Mouse (Mus musculus): Measurements from ENCODE around the gene Fkbp14. TPM values are rescaled to one million over a fixed set of nuclear protein-coding genes. Genes with fewer than 3 reads are reported as not detected.

The Fkbp14 gene
- total and polyA plus RNA-seq, 2 experiments = 2.0 to 5.0 TPM

DNA sequence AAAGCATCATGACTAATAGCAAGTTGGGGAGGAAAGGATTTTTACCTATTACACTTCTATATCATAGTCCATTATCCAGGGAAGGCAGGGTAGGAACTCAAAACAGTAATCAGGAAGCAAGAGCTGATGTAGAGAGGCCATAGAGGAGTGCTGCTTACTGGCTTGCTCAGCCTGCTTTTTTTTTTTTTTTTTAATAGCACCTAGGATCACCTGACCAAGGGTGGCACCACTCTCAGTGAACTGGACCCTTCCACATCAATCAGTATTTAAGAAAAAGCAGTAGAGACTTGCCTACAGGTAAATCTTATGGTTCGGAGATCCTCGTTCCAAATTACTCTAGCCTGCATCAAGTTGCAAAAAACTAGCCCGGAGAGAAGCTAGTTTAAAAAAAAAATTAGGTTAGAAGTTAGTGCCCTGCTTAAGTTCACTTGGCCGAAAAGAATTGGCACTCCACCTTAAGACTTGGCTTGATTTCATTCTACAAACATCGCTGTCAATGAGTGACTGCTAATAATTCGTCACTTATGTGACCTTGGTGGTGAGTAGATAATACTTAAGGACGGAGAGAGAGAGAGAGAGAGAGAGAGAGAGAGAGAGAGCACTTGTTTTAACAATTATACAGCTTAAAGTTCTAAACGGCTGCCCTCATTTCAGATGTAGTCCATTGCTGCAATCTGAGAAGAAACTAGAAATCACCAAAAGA is 3.2 kb downstream of the Fkbp14 start:
- Histone ChIP-seq H3K4me1 (ENCODE audit: control insufficient read depth, insufficient read depth, low read length) (peaks cover 23% of the 10 kb centered on the region), H3K79me2 (ENCODE audit: control insufficient read depth, insufficient read depth, low read length) (peaks cover 5% of the 10 kb centered on the region), H3K4me3 (ENCODE audit: insufficient read depth, low read depth, low read length) (peak overlapping the region; percentile 25; the same call in 1 of the 2 replicates), H3K27ac (replicated peaks; ENCODE audit: insufficient read depth, low read depth, low read length) (peak overlapping the region; percentile 52), H3K27me3 (ENCODE audit: control insufficient read depth, insufficient read depth, low read length) (no peaks in the 10 kb centered on the region), H3K9ac (ENCODE audit: low read depth, low read length) (no peak overlapping the region), H3K36me3 (ENCODE audit: control insufficient read depth, insufficient read depth, low read length) (no peaks in the 10 kb centered on the region)
- no peak for TF ChIP-seq POLR2A (IDR thresholded peaks at IDR 0.05; ENCODE audit: extremely low read depth, insufficient read depth, low read length)
- TF ChIP-seq CTCF (IDR thresholded peaks at IDR 0.05; ENCODE audit: low read depth, low read length) = no peak
- peak; percentile 98 for DNase-seq (ENCODE audit: extremely low read depth, low read depth, low spot score)
- WGBS = 9% methylated on average over 8 of the region's 8 CpGs

- no peak for TF ChIP-seq CTCF (IDR thresholded peaks at IDR 0.05; ENCODE audit: low read depth, low read length)
- 0 out of 2 replicates have a peak, but pooled peaks have one; percentile 20 for TF ChIP-seq POLR2A (IDR thresholded peaks at IDR 0.05; ENCODE audit: extremely low read depth, insufficient read depth, low read length)
- Histone ChIP-seq H3K27ac (replicated peaks; ENCODE audit: insufficient read depth, low read depth, low read length) (peak overlapping the region; percentile 84), H3K9ac (ENCODE audit: low read depth, low read length) (peak overlapping the region; percentile 79), H3K4me3 (ENCODE audit: insufficient read depth, low read depth, low read length) (peak overlapping the region; percentile 69), H3K36me3 (ENCODE audit: control insufficient read depth, insufficient read depth, low read length) (no peaks in the 10 kb centered on the region), H3K79me2 (ENCODE audit: control insufficient read depth, insufficient read depth, low read length) (peaks cover 8% of the 10 kb centered on the region), H3K27me3 (ENCODE audit: control insufficient read depth, insufficient read depth, low read length) (no peaks in the 10 kb centered on the region), H3K4me1 (ENCODE audit: control insufficient read depth, insufficient read depth, low read length) (peaks cover 16% of the 10 kb centered on the region)
- WGBS = under 1% methylated on average over 20 of the region's 20 CpGs
- peak; percentile 87 for DNase-seq (ENCODE audit: extremely low read depth, low read depth, low spot score)
Measured at GRCm38 (mm10) chr6:54592938-54593535, 4.1 kb downstream of the Fkbp14 start.

DNA sequence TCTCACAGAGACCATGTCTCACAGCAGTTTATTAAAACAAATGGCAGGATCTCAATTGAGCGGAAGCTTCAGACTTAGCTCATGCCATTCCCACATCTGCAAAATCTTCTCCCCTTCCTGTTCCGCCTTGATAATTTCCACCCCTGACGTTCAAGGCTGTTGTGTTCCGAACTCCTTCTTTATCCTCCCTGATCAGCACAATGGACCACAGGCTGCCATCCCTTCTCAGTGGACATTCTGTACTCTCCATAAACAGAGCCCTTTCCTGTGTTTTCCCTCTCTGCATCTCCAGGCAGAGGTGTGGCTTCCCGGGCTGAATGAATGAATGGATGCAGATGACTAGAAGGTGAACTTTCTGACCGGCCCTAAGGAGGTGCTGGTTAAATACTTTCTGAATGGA is 5.3 kb downstream of the Fkbp14 start:
- 54% methylated on average over 6 of the region's 6 CpGs for WGBS
- Histone ChIP-seq H3K9ac (ENCODE audit: low read depth, low read length) (no peak overlapping the region), H3K36me3 (ENCODE audit: control insufficient read depth, insufficient read depth, low read length) (no peaks in the 10 kb centered on the region), H3K4me1 (ENCODE audit: control insufficient read depth, insufficient read depth, low read length) (peaks cover 11% of the 10 kb centered on the region), H3K27me3 (ENCODE audit: control insufficient read depth, insufficient read depth, low read length) (no peaks in the 10 kb centered on the region), H3K79me2 (ENCODE audit: control insufficient read depth, insufficient read depth, low read length) (peaks cover 8% of the 10 kb centered on the region), H3K4me3 (ENCODE audit: insufficient read depth, low read depth, low read length) (no peak overlapping the region), H3K27ac (replicated peaks; ENCODE audit: insufficient read depth, low read depth, low read length) (no peak overlapping the region)
- DNase-seq (ENCODE audit: extremely low read depth, low read depth, low spot score) = no peak
- TF ChIP-seq POLR2A (IDR thresholded peaks at IDR 0.05; ENCODE audit: extremely low read depth, insufficient read depth, low read length) = no peak
- TF ChIP-seq CTCF (IDR thresholded peaks at IDR 0.05; ENCODE audit: low read depth, low read length) = no peak

DNA sequence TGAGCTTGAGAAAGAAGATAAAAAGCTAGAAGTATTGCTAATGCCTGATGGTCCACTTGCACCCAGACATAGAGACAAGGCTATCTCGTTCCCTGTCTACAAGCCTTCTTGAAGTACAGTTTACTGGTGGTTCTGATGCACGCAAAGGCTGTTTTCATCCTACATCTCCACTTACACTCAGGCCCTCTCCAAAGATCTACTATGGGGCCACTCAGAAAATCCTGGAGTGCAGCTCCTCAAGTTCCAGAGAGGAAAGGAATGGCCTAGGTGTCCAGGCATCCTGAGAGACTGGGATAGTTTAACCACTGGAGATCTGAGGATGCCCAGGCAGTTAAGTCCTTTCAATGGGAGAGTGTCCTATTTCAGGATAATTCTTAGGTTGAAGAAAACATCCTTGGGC is 6.4 kb downstream of the Fkbp14 start:
- H3K36me3 ChIP-seq (ENCODE audit: control insufficient read depth, insufficient read depth, low read length) = peaks cover under 1% of the 10 kb centered on the region; the same call in 1 of the 2 replicates
- TF ChIP-seq POLR2A (IDR thresholded peaks at IDR 0.05; ENCODE audit: extremely low read depth, insufficient read depth, low read length) (no peak), CTCF (IDR thresholded peaks at IDR 0.05; ENCODE audit: low read depth, low read length) (no peak)
- peaks cover 5% of the 10 kb centered on the region; the same call in 1 of the 2 replicates for H3K4me1 ChIP-seq (ENCODE audit: control insufficient read depth, insufficient read depth, low read length)
- no peak overlapping the region for H3K9ac ChIP-seq (ENCODE audit: low read depth, low read length)
- 94% methylated on average over 2 of the region's 2 CpGs for WGBS
- DNase-seq (ENCODE audit: extremely low read depth, low read depth, low spot score) = no peak
- peaks cover 8% of the 10 kb centered on the region for H3K79me2 ChIP-seq (ENCODE audit: control insufficient read depth, insufficient read depth, low read length)
- no peak overlapping the region for H3K27ac ChIP-seq (replicated peaks; ENCODE audit: insufficient read depth, low read depth, low read length)
- H3K27me3 ChIP-seq (ENCODE audit: control insufficient read depth, insufficient read depth, low read length) = no peaks in the 10 kb centered on the region
- no peak overlapping the region for H3K4me3 ChIP-seq (ENCODE audit: insufficient read depth, low read depth, low read length)

GRCm38 (mm10) chr6:54588212-54588611 is 8.9 kb downstream of the Fkbp14 start:
- H3K4me1 ChIP-seq (ENCODE audit: control insufficient read depth, insufficient read depth, low read length) = peaks cover 5% of the 10 kb centered on the region; the same call in 1 of the 2 replicates
- TF ChIP-seq CTCF (IDR thresholded peaks at IDR 0.05; ENCODE audit: low read depth, low read length) (no peak), POLR2A (IDR thresholded peaks at IDR 0.05; ENCODE audit: extremely low read depth, insufficient read depth, low read length) (no peak)
- no peak overlapping the region for H3K27ac ChIP-seq (replicated peaks; ENCODE audit: insufficient read depth, low read depth, low read length)
- no peak overlapping the region for H3K4me3 ChIP-seq (ENCODE audit: insufficient read depth, low read depth, low read length)
- 70% methylated on average over 1 of the region's 1 CpGs for WGBS
- peaks cover 8% of the 10 kb centered on the region; the same call in 1 of the 2 replicates for H3K36me3 ChIP-seq (ENCODE audit: control insufficient read depth, insufficient read depth, low read length)
- H3K9ac ChIP-seq (ENCODE audit: low read depth, low read length) = no peak overlapping the region
- DNase-seq (ENCODE audit: extremely low read depth, low read depth, low spot score) = no peak
- no peaks in the 10 kb centered on the region for H3K27me3 ChIP-seq (ENCODE audit: control insufficient read depth, insufficient read depth, low read length)
- H3K79me2 ChIP-seq (ENCODE audit: control insufficient read depth, insufficient read depth, low read length) = peaks cover 5% of the 10 kb centered on the region; the same call in 1 of the 2 replicates

All from liver, adult 2 months (tissue).